Mouse (Mus musculus): Measurements from ENCODE around the gene Tnc. TPM values are rescaled to one million over a fixed set of nuclear protein-coding genes. Genes with fewer than 3 reads are reported as not detected.

The Tnc gene
- polyA plus RNA-seq, 1 experiment: 20.1 TPM

DNA sequence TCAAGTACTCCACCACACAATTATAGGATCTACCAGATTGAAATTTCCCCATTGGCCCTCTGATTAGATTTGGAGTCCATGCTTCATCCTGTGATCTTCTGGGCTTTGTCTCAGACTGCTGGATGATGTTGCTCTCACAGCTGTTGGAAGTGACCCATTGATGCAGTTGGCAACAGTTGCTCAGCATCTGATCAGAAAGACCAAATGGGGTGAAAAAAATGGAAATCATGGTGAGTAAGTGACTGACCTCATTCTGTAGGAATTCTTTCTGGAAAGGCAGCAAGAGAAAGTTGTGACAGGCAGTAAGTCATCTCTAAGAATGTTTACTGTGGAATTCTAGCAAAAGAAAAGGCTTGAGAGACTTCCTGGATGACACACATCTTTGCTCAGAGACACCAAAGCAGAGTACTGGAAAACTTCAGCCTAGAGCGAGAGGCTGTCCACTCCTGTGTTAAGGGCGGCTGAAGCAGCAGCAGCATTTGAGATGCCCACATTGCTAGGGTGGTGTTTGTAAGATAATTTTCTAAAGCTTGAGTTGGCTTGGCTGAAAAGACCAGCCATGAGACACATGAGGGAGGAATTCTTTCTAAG, 31.3 kb upstream of the Tnc start:
- H3K27ac ChIP-seq (ENCODE audit: insufficient read depth, low read depth, low read length): no peak overlapping the region
- no peak overlapping the region for H3K4me3 ChIP-seq (ENCODE audit: low read depth, low read length)
- H3K4me1 ChIP-seq (ENCODE audit: control insufficient read depth, insufficient read depth, insufficient read length, low read length): no peaks in the 10 kb centered on the region
- TF ChIP-seq CTCF (IDR thresholded peaks at IDR 0.05; ENCODE audit: extremely low read depth, insufficient read length, insufficient replicate concordance, low read depth, low read length) (no peak), POLR2A (IDR thresholded peaks at IDR 0.05; ENCODE audit: low read depth, low read length) (no peak)
- 81% methylated on average over 2 of the region's 2 CpGs for WGBS
- no peaks in the 10 kb centered on the region for H3K36me3 ChIP-seq (ENCODE audit: control insufficient read depth, insufficient read depth, low read length)
- H3K27me3 ChIP-seq (ENCODE audit: control insufficient read depth, insufficient read depth, low read length): no peaks in the 10 kb centered on the region

DNA sequence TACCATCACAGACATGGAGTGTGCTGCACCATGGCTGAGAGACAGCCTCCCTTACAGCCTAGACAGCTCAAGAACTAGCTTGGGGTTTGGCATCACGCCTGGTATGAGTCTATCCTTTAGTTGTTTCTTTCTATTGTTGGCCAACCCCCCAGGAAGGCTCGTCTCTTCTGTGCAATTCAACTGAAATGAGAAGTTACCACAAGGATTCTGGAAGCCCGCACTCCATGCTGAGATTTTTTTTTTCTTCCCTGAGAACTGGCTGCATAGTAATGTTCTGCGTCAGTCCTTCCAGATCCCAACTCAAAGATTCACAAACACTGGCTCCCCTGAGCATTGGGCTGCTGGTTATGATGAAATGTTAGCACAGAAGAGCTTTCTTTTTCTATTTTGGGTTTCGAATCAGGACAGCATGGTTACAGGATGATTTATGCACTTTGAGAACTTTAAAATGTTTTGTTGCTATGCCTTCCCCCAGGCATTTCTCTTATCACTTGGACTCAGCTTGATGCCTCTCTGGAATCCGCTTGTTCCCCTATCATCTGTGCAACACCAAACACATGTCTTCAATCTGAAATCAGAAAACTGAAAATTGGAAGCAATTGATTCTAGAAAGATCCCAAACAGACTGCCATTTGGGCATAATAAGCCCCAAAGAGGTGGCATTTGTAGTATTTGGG, 29.7 kb upstream of the Tnc start:
- Histone ChIP-seq H3K4me1 (ENCODE audit: control insufficient read depth, insufficient read depth, insufficient read length, low read length) (no peaks in the 10 kb centered on the region), H3K27ac (ENCODE audit: insufficient read depth, low read depth, low read length) (peak overlapping the region; percentile 22; the same call in 1 of the 2 replicates), H3K27me3 (ENCODE audit: control insufficient read depth, insufficient read depth, low read length) (no peaks in the 10 kb centered on the region), H3K36me3 (ENCODE audit: control insufficient read depth, insufficient read depth, low read length) (no peaks in the 10 kb centered on the region), H3K4me3 (ENCODE audit: low read depth, low read length) (no peak overlapping the region)
- WGBS: 62% methylated on average over 6 of the region's 6 CpGs
- TF ChIP-seq POLR2A (IDR thresholded peaks at IDR 0.05; ENCODE audit: low read depth, low read length) (no peak), CTCF (IDR thresholded peaks at IDR 0.05; ENCODE audit: extremely low read depth, insufficient read length, insufficient replicate concordance, low read depth, low read length) (no peak)

GRCm38 (mm10) chr4:64074725-64075124, 27.9 kb upstream of the Tnc start:
- Histone ChIP-seq H3K4me1 (ENCODE audit: control insufficient read depth, insufficient read depth, insufficient read length, low read length) (no peaks in the 10 kb centered on the region), H3K4me3 (ENCODE audit: low read depth, low read length) (no peak overlapping the region), H3K36me3 (ENCODE audit: control insufficient read depth, insufficient read depth, low read length) (no peaks in the 10 kb centered on the region), H3K27me3 (ENCODE audit: control insufficient read depth, insufficient read depth, low read length) (no peaks in the 10 kb centered on the region), H3K27ac (ENCODE audit: insufficient read depth, low read depth, low read length) (no peak overlapping the region)
- TF ChIP-seq POLR2A (IDR thresholded peaks at IDR 0.05; ENCODE audit: low read depth, low read length): no peak
- TF ChIP-seq CTCF (IDR thresholded peaks at IDR 0.05; ENCODE audit: extremely low read depth, insufficient read length, insufficient replicate concordance, low read depth, low read length): no peak

DNA sequence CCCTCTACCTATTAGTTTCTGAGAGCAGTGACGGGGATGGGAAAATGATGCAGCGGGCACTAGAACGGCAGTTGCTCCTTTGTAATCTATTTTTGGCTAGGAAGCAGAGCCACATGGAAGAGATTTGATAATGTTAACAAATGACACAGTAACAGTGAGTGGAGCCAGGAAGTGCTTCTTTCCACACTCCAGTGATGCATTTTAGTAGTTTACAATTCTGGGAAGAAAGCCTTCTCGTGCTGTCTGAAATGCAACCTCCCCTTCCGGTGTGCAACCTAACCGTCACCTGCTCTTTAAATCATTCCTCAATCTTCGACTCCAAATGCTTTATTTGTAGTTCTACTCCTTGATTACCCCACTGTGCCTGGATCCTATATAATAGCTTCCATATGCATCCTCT, 20.6 kb upstream of the Tnc start:
- Histone ChIP-seq H3K4me3 (ENCODE audit: low read depth, low read length) (no peak overlapping the region), H3K36me3 (ENCODE audit: control insufficient read depth, insufficient read depth, low read length) (no peaks in the 10 kb centered on the region), H3K4me1 (ENCODE audit: control insufficient read depth, insufficient read depth, insufficient read length, low read length) (no peaks in the 10 kb centered on the region), H3K27me3 (ENCODE audit: control insufficient read depth, insufficient read depth, low read length) (no peaks in the 10 kb centered on the region), H3K27ac (ENCODE audit: insufficient read depth, low read depth, low read length) (no peak overlapping the region)
- 70% methylated on average over 7 of the region's 7 CpGs for WGBS
- TF ChIP-seq CTCF (IDR thresholded peaks at IDR 0.05; ENCODE audit: extremely low read depth, insufficient read length, insufficient replicate concordance, low read depth, low read length) (no peak), POLR2A (IDR thresholded peaks at IDR 0.05; ENCODE audit: low read depth, low read length) (no peak)

GRCm38 (mm10) chr4:64065266-64065665, 18.5 kb upstream of the Tnc start:
- Histone ChIP-seq H3K4me3 (ENCODE audit: low read depth, low read length) (no peak overlapping the region), H3K27me3 (ENCODE audit: control insufficient read depth, insufficient read depth, low read length) (no peaks in the 10 kb centered on the region), H3K36me3 (ENCODE audit: control insufficient read depth, insufficient read depth, low read length) (no peaks in the 10 kb centered on the region), H3K27ac (ENCODE audit: insufficient read depth, low read depth, low read length) (no peak overlapping the region), H3K4me1 (ENCODE audit: control insufficient read depth, insufficient read depth, insufficient read length, low read length) (no peaks in the 10 kb centered on the region)
- TF ChIP-seq POLR2A (IDR thresholded peaks at IDR 0.05; ENCODE audit: low read depth, low read length): no peak
- WGBS: 43% methylated on average over 10 of the region's 10 CpGs

GRCm38 (mm10) chr4:64058856-64059231, 12.0 kb upstream of the Tnc start:
- H3K36me3 ChIP-seq (ENCODE audit: control insufficient read depth, insufficient read depth, low read length): no peaks in the 10 kb centered on the region
- H3K27ac ChIP-seq (ENCODE audit: insufficient read depth, low read depth, low read length): no peak overlapping the region
- H3K4me1 ChIP-seq (ENCODE audit: control insufficient read depth, insufficient read depth, insufficient read length, low read length): no peaks in the 10 kb centered on the region
- TF ChIP-seq POLR2A (IDR thresholded peaks at IDR 0.05; ENCODE audit: low read depth, low read length) (no peak), CTCF (IDR thresholded peaks at IDR 0.05; ENCODE audit: extremely low read depth, insufficient read length, insufficient replicate concordance, low read depth, low read length) (no peak)
- WGBS: 64% methylated on average over 6 of the region's 6 CpGs
- H3K4me3 ChIP-seq (ENCODE audit: low read depth, low read length): no peak overlapping the region
- H3K27me3 ChIP-seq (ENCODE audit: control insufficient read depth, insufficient read depth, low read length): no peaks in the 10 kb centered on the region

DNA sequence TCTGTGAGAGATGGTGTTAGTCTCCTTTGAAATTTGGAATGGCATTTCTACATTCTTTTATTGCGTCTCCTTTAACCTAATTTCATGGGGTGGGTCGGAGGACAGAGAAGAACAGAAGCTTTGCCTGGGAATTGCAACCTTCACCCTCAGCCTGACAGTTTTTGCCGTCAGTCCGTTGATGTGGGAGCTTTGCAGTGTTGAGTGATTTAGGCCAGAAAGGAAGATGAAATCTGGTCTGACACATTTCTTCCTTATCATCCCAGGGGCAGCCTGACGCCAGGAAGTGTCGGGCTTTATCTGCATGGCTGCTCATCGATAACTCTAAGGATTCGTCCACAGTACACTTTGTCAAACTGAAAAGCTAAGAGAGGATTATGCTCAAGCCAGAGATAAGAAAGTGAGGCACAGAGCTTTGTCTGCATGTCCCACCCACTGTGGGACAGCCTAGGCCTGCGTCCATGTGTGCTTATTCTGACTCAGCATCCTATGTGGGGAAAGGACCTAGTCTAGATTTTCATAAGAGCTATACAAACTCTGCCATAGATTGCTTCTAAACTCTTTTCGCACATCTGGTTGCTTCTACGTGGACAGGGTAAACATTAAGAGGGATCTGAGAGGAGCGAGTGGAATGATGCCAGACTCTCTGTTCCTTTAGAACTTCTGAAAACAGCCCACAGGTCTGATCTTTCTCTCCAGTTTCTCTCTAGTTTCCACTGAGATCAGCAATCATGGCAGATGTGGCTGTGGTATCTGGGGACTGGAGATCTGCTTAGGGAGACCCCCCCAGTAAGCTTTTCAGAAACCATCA, 11.4 kb upstream of the Tnc start:
- H3K27ac ChIP-seq (ENCODE audit: insufficient read depth, low read depth, low read length): no peak overlapping the region
- TF ChIP-seq CTCF (IDR thresholded peaks at IDR 0.05; ENCODE audit: extremely low read depth, insufficient read length, insufficient replicate concordance, low read depth, low read length): no peak
- no peak for TF ChIP-seq POLR2A (IDR thresholded peaks at IDR 0.05; ENCODE audit: low read depth, low read length)
- 45% methylated on average over 12 of the region's 12 CpGs for WGBS

More for the DNA sequence above, 11.4 kb upstream of the Tnc start:
- H3K4me3 ChIP-seq (ENCODE audit: low read depth, low read length): no peak overlapping the region
- no peaks in the 10 kb centered on the region for H3K4me1 ChIP-seq (ENCODE audit: control insufficient read depth, insufficient read depth, insufficient read length, low read length)
- no peaks in the 10 kb centered on the region for H3K36me3 ChIP-seq (ENCODE audit: control insufficient read depth, insufficient read depth, low read length)
- H3K27me3 ChIP-seq (ENCODE audit: control insufficient read depth, insufficient read depth, low read length): no peaks in the 10 kb centered on the region
